Mouse (Mus musculus) stomach, embryonic 14.5 days (tissue): ENCODE measurements around the gene Krtap5-4. TPM values are rescaled to one million over a fixed set of nuclear protein-coding genes. Genes with fewer than 3 reads are reported as not detected.
"Not testable (repeated sequence)": the region's sequence is repeated elsewhere in the genome, so short reads cannot be mapped to it uniquely, and the experiment has no call there.

Experiments used
- ATAC-seq: fragments of 200-750 bp; cut with Nextera tagmentation; 2 replicates; pipeline ENCODE4 v1.8.0; 2017; ENCODE audit warnings: low read depth, moderate TSS enrichment; ENCODE audit not compliant: insufficient number of reproducible peaks, insufficient read depth, low FRiP score
- H3K27ac ChIP-seq: fragments of 300-500 bp; sonication (generic); 2 replicates; pipeline ENCODE4 v1.5.1; 2014; ENCODE audit warnings: mild to moderate bottlenecking, low read length, moderate library complexity, mixed read lengths
- H3K27me3 ChIP-seq: fragments of 300-500 bp; sonication (generic); 2 replicates; pipeline ENCODE4 v1.6.1; 2014; ENCODE audit warnings: low read length, control low read depth, mixed read lengths; ENCODE audit not compliant: control insufficient read depth, insufficient read depth
- H3K36me3 ChIP-seq: fragments of 300-500 bp; sonication (generic); 2 replicates; pipeline ENCODE4 v1.6.1; 2014; ENCODE audit warnings: mild to moderate bottlenecking, control low read depth, low read length, moderate library complexity, mixed read lengths; ENCODE audit not compliant: control insufficient read depth, insufficient read depth
- H3K4me1 ChIP-seq: fragments of 300-500 bp; sonication (generic); 2 replicates; pipeline ENCODE4 v1.6.1; 2014; ENCODE audit warnings: low read length, control low read depth, mixed read lengths; ENCODE audit not compliant: control insufficient read depth, insufficient read depth
- H3K4me2 ChIP-seq: fragments of 300-500 bp; sonication (generic); replicated peaks from 2 replicates; pipeline ENCODE4 v1.6.1; 2014; ENCODE audit warnings: low read depth, low read length, control low read depth
- H3K4me3 ChIP-seq: fragments of 300-500 bp; sonication (generic); 2 replicates; pipeline ENCODE4 v1.5.1; 2014; ENCODE audit warnings: low read depth, low read length, control low read depth
- H3K9ac ChIP-seq: fragments of 300-500 bp; sonication (generic); replicated peaks from 2 replicates; pipeline ENCODE4 v1.6.1; 2014; ENCODE audit warnings: low read depth, mild to moderate bottlenecking, control low read depth, low read length, moderate library complexity, mixed read lengths
- H3K9me3 ChIP-seq: fragments of 300-500 bp; sonication (generic); 2 replicates; pipeline ENCODE4 v1.6.1; 2016; ENCODE audit warnings: low read depth, low read length, control low read depth; ENCODE audit not compliant: control insufficient read depth
- WGBS: fragments of 180-500 bp; shearing (Covaris S2); extraction: QIAGEN DNeasy Blood & Tissue Kit; methylation state at CpG from one replicate; pipeline ENCODE4 v1.1.7; 2014; 5-methylcytosine and 5-hydroxymethylcytosine counted together
- polyA plus RNA-seq: library from polyadenylated mRNA; unstranded; fragments of >200 nt; fragmentation: Nextera tagmentation; extraction: Ambion mirVana; gene quantifications from 2 replicates; pipeline ENCODE4 v1.2.1, GENCODE M21; 2014

The Krtap5-4 gene
- not detected in 2 replicates for polyA plus RNA-seq

DNA sequence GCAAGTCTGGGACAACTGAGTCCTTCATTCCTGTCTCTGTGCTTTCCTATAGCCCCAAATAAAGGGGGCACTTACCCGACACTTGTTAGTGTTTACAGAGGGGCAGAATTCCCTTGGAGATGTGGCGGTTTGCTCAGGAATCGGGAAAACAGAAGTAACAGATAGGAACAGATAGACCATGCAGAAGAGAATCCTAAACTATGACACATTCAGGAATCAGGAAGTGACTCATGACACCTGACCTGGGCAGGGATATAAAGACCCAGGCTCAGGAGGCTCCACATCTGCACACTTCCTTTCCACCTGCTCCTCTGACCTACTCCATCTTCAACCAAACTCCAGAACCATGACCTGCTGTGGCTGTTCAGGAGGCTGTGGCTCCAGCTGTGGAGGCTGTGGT, at the start of gene Krtap5-4:
TSS of gene Krtap5-4 (plus strand) at position 301 of the 400 bp plus-strand sequence.
- Histone ChIP-seq H3K27ac (no peak within 1 kb of the TSS), H3K4me1 (no peaks in the 10 kb centered on the region), H3K36me3 (no peaks in the 10 kb centered on the region), H3K4me2 (no peak within 1 kb of the TSS), H3K4me3 (no peak within 1 kb of the TSS), H3K9ac (no peak within 1 kb of the TSS), H3K27me3 (no peaks in the 10 kb centered on the region), H3K9me3 (no peaks in the 10 kb centered on the region)
- WGBS = 39% methylated on average over 3 of the region's 3 CpGs
- ATAC-seq = no peak

DNA sequence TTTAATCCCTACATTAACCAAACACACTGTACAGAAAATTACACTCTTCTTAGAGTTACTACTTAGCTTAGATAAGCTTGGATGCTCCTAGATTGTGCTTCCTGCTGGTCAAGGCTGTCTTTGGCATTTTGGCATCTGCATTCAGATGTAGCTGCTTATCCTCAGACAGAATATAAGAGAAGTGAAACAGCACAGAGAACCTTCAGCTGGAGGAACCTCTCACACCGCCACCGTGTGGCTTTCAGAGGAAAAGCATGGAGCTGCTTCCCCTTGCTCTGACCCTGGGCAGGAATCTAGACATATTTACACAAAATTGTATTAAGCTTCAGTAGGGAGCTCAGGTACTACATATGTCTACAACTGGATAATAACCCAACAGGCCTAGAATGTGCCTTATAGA, 47.8 kb upstream of the Krtap5-4 start:
- 2% methylated on average over 2 of the region's 2 CpGs for WGBS
- no peaks in the 10 kb centered on the region for H3K27me3 ChIP-seq
- H3K4me1 ChIP-seq = no peaks in the 10 kb centered on the region
- H3K9ac ChIP-seq = no peak overlapping the region
- H3K27ac ChIP-seq = no peak overlapping the region
- ATAC-seq = no peak
- H3K4me3 ChIP-seq = no peak overlapping the region
- H3K36me3 ChIP-seq = no peaks in the 10 kb centered on the region
- no peaks in the 10 kb centered on the region for H3K9me3 ChIP-seq
- no peak overlapping the region for H3K4me2 ChIP-seq

DNA sequence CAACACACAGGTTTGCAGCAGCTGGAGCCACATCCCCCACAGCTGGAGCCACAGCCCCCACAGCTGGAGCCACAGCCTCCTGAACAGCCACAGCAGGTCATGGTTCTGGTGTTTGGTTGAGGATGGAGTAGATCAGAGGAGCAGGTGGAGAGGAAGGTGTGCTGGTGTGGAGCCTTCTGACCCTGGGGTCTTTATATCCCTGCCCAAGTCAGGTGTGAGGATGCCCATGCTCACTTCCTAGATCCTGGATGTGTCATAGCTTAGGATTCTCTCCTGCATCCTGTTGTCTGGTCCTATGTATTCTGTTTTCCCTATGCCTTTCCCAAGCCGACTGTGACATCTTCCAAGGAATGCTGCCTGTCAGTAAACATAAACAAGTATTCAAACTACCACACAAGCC, 45.1 kb upstream of the Krtap5-4 start, which contains the start of gene Gm2431:
TSS of gene Gm2431 (minus strand) at position 101 of the 400 bp plus-strand sequence.
- 29% methylated on average over 1 of the region's 1 CpGs for WGBS
- not testable (repeated sequence) for H3K27ac ChIP-seq, ATAC-seq

DNA sequence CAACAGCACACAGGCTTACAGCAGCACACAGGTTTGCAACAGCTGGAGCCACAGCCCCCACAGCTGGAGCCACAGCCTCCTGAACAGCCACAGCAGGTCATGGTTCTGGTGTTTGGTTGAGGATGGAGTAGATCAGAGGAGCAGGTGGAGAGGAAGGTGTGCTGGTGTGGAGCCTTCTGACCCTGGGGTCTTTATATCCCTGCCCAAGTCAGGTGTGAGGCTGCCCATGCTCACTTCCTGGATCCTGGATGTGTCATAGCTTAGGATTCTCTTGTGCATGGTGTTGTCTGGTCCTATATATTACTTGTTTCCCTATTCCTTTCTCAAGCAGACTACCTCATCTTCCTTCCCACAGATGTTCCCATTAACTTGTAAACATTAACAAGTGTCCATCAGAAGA, 29.1 kb upstream of the Krtap5-4 start, which contains the start of gene Gm4559:
TSS of gene Gm4559 (minus strand) at position 101 of the 400 bp plus-strand sequence.
- not testable (repeated sequence) for H3K4me1 ChIP-seq, H3K36me3 ChIP-seq, H3K4me3 ChIP-seq, H3K4me2 ChIP-seq, H3K27ac ChIP-seq, H3K27me3 ChIP-seq, H3K9me3 ChIP-seq, ATAC-seq, H3K9ac ChIP-seq

More for the DNA sequence above, 45.1 kb upstream of the Krtap5-4 start, which contains the start of gene Gm2431:
- not testable (repeated sequence) for H3K4me1 ChIP-seq, H3K4me2 ChIP-seq, H3K9ac ChIP-seq, H3K36me3 ChIP-seq, H3K4me3 ChIP-seq, H3K27me3 ChIP-seq, H3K9me3 ChIP-seq

DNA sequence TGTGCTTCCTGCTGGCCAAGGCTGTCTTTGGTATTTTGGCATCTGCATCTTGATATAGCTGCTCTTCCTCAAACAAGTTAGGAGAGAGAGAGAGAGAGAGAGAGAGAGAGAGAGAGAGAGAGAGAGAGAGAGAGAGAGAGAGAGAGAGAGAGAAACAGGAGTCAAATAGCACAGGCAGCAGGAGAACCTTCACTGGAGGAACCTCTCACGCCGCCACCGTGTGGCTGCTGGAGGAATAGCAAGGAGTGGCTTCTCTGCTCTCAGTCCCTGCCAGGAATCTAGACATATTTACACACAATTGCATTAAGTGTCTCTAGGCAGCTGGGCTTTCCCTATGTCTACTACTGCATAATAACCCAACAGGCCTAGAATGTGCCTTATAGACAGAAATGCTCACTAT, 25.2 kb upstream of the Krtap5-4 start:
- H3K9ac ChIP-seq, H3K9me3 ChIP-seq, H3K4me1 ChIP-seq, ATAC-seq, H3K4me3 ChIP-seq, H3K27me3 ChIP-seq, H3K36me3 ChIP-seq, H3K27ac ChIP-seq, H3K4me2 ChIP-seq: not testable (repeated sequence)
- 0% methylated on average over 3 of the region's 3 CpGs for WGBS

DNA sequence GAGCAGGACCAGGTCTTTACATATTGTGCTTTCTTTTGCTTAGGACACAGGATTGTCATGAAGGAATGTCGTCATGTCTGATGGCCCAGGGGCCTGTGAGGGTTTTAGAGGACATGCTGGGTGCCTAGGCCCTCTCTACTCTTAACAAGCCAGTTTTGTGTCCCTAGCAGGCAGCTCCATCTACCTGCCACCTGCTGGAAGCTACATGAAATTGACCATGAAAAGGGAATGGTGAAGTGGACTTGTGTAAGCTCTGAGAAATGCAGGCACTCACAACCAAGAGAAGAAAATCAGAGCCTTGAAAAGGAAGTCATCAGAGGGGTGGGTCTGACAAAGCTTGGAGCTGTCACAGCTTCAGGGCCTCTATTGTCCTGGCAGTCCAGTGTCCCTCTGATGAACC, 24.1 kb upstream of the Krtap5-4 start:
- H3K9ac ChIP-seq, H3K4me1 ChIP-seq, H3K4me3 ChIP-seq, H3K36me3 ChIP-seq, H3K4me2 ChIP-seq, H3K27ac ChIP-seq, H3K27me3 ChIP-seq, ATAC-seq, H3K9me3 ChIP-seq: not testable (repeated sequence)
- WGBS = 72% methylated on average over 1 of the region's 1 CpGs

DNA sequence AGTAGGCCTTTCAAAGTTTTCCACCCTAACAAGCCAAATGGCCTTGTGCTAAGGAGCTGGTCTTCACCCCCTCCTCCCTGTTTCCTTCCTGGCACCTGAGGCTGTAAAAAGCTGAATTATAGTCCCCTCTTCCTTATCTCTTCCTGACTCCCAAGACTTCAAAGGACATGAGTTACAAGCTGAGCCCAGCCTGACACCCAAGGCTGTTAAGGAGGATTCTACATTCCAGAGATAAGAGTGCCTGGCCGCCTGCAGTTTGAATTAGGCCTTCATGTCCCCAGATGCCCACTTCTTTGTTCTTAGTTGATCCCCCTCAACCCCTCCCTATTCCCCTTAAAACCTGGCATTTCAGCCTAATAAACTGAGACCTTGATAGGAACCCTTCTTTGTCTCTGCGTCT, 20.5 kb upstream of the Krtap5-4 start:
- not testable (repeated sequence) for H3K27me3 ChIP-seq, ATAC-seq, H3K4me2 ChIP-seq, H3K9me3 ChIP-seq, H3K4me1 ChIP-seq, H3K27ac ChIP-seq, H3K9ac ChIP-seq, H3K36me3 ChIP-seq, H3K4me3 ChIP-seq
- 41% methylated on average over 2 of the region's 2 CpGs for WGBS

DNA sequence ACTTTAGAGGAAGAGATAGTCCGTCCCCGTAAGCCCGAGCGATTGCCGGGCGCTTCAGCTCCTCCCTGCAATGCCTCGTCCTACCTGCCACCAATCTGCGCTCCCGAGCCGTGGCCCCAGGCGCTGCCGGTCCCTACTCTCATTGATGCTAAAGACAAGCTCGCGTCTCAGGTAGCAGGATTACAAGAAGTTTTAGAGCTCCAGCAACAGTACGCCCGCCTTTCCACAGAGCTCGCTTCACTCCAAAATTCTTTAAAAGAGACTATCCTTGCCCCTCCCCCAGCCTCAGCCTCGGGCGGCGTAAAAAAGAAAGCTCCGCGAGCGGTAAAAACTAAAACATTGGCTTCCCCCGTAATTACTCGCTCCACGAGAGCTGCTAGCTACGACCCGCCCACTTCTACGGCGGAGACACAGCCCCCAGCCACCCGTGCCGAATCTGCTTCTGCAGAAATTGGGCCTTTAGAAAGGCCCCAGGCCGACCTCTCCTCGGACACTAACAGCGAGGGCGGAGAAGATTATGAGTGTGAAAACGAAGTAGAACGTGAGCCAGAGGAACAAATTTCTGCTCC, 19.2 kb upstream of the Krtap5-4 start:
- Histone ChIP-seq H3K9ac (peak overlapping the region; percentile 61), H3K27ac (peak overlapping the region; percentile 90), H3K36me3 (no peaks in the 10 kb centered on the region), H3K27me3 (no peaks in the 10 kb centered on the region), H3K4me3 (peak overlapping the region; percentile 53), H3K9me3 (no peaks in the 10 kb centered on the region), H3K4me1 (no peaks in the 10 kb centered on the region), H3K4me2 (peak overlapping the region; percentile 72)
- WGBS = under 1% methylated on average over 38 of the region's 38 CpGs
- peak; percentile 87 for ATAC-seq

DNA sequence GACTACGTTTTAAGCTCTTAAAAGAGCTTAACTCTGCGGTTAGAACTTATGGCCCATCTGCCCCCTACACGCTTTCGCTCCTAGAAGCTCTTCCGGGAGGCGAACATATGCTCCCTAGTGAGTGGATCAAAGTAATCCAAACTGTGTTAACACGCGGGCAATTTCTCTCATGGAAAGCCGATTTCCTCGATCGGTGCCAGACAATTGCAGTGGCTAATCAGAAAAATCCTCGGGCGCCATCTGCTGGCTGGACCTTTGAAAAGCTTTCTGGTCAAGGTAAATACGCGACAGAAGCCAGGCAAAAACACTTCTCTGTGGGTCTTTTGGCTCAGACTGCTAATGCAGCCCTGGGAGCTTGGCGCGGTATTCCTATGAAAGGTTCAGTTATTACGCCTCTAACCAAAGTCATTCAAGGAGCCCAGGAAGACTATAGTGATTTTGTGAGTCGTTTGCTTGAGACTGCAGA, 18.7 kb upstream of the Krtap5-4 start:
- peak overlapping the region; percentile 72 for H3K4me2 ChIP-seq
- peak overlapping the region; percentile 90 for H3K27ac ChIP-seq
- ATAC-seq = peak; percentile 68
- under 1% methylated on average over 19 of the region's 19 CpGs for WGBS
- no peaks in the 10 kb centered on the region for H3K9me3 ChIP-seq
- no peaks in the 10 kb centered on the region for H3K36me3 ChIP-seq
- peak overlapping the region; percentile 61 for H3K9ac ChIP-seq
- H3K4me3 ChIP-seq = peak overlapping the region; percentile 53
- H3K4me1 ChIP-seq = no peaks in the 10 kb centered on the region
- no peaks in the 10 kb centered on the region for H3K27me3 ChIP-seq
